11 mouse cellular contexts compared by ENCODE assay signal in the genomic region with DNA sequence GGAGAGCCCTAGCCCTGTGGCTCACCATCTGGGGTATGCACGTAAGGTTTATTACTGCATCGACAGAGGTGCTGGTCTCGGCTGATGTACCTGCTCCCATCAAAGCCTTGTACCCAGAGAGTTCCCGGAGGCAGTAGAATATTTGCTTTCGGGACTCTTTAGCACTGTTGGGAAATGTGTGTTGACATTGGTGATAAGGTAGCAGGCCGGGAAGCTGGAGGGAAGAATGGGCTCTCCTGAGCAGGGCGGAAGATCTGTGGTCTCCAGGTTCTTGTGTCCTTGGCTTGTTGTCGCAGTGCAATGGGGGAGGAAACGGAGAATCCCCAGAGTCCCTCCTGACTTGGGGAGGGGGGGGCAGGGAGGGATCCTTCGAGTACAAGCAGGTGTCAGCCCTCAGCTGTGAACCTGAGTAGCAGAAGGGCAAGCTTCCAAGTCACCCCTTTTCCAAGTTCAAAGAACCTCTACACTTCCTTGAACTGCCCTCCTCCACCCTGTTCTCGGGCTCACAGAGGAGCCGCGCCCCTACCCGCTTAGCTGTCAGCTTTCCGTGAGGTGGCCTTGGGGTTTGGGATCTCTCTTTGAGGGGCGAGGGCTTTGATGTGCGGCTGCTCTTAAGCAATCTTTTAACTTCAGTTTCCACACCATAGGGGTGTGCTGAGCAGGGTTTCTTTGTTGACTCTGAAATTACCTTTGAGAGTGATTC.
A peak's percentile ranks its signal among the peaks of the same experiment; 100 is the strongest.
DNase-seq lines count a peak whose midpoint lies in the region; ATAC-seq and TF ChIP-seq lines count a peak whose summit lies in the region.
"Had no signal": no experiment of that assay in that cellular context is flagged by ENCODE, and none has a peak within 500 bp of the region (broad histone marks: within the 10 kb centered on the region; RNA-seq: fewer than 3 reads in every experiment).

No protein-coding gene starts in this region.

- 59% methylated on average over 17 of the region's 17 CpGs for WGBS in midbrain, embryonic 13.5 days
- 53% methylated on average over 17 of the region's 17 CpGs for WGBS in midbrain, postnatal 0 days

- H3K36me3 ChIP-seq in midbrain, embryonic 13.5 days: no peaks in the 10 kb centered on the region
- H3K36me3 ChIP-seq in midbrain, postnatal 0 days (ENCODE audit: insufficient read depth, low read length): no peaks in the 10 kb centered on the region
- H3K36me3 ChIP-seq: forebrain, embryonic 10.5 days; neural tube, embryonic 15.5 days had no signal

- H3K27ac ChIP-seq in midbrain, embryonic 13.5 days: no peak overlapping the region
- H3K27ac ChIP-seq in midbrain, postnatal 0 days (ENCODE audit: low read depth, low read length): no peak overlapping the region
- H3K27ac ChIP-seq: forebrain, embryonic 10.5 days; neural tube, embryonic 15.5 days had no signal

- H3K4me3 ChIP-seq in midbrain, embryonic 13.5 days (replicated peaks): no peak overlapping the region
- H3K4me3 ChIP-seq in midbrain, postnatal 0 days (ENCODE audit: low read depth, low read length): no peak overlapping the region
- H3K4me3 ChIP-seq: forebrain, embryonic 10.5 days; neural tube, embryonic 15.5 days had no signal

- TF ChIP-seq CTCF in midbrain, postnatal 0 days (IDR thresholded peaks at IDR 0.05): no peak

- peaks cover 83% of the 10 kb centered on the region for H3K27me3 ChIP-seq in midbrain, embryonic 13.5 days
- H3K27me3 ChIP-seq in midbrain, postnatal 0 days (ENCODE audit: insufficient read depth, low read length): peaks cover 7% of the 10 kb centered on the region; the same call in 1 of the 2 replicates

- ATAC-seq in CD4-positive, CD25-positive, alpha-beta regulatory T cell, adult 4 months: no peak
- ATAC-seq in midbrain, embryonic 13.5 days: 0 out of 2 replicates have a peak, but pooled peaks have one; percentile 43
- no peak for ATAC-seq in midbrain, postnatal 0 days (ENCODE audit: low FRiP score)
- ATAC-seq: hindbrain, embryonic 16.5 days had no signal

- 0 out of 2 replicates have a peak, but pooled peaks cover 5% of the 10 kb centered on the region for H3K4me1 ChIP-seq in midbrain, embryonic 13.5 days (replicated peaks)
- H3K4me1 ChIP-seq in midbrain, postnatal 0 days (ENCODE audit: insufficient read depth, low read length): no peaks in the 10 kb centered on the region
- H3K4me1 ChIP-seq: neural tube, embryonic 15.5 days had no signal

- peak; percentile 17 for DNase-seq in CD4-positive, CD25-positive, alpha-beta regulatory T cell, adult 2 months (ENCODE audit: low read depth, low spot score)
- no peak for DNase-seq in midbrain, postnatal 0 days (ENCODE audit: low spot score)
- peak; percentile 75 for DNase-seq in lung, postnatal 36 days
- DNase-seq in yolk sac, embryonic 10.5 days (ENCODE audit: low spot score): peak; percentile 86
- no peak for DNase-seq in cerebellum, adult 11 months
- DNase-seq in left cerebral cortex, adult 9 months (ENCODE audit: low spot score in 2 of 2): no peak

- H3K4me2 ChIP-seq in midbrain, embryonic 13.5 days (replicated peaks): no peak overlapping the region
- no peak overlapping the region for H3K4me2 ChIP-seq in midbrain, postnatal 0 days (ENCODE audit: low read depth, low read length, poor library complexity, severe bottlenecking)
- H3K4me2 ChIP-seq: neural tube, embryonic 15.5 days had no signal

- no peak overlapping the region for H3K9ac ChIP-seq in midbrain, embryonic 13.5 days (replicated peaks)
- H3K9ac ChIP-seq in midbrain, postnatal 0 days (replicated peaks; ENCODE audit: low read length, poor library complexity, severe bottlenecking): no peak overlapping the region
- H3K9ac ChIP-seq: neural tube, embryonic 15.5 days had no signal

- no peaks in the 10 kb centered on the region for H3K9me3 ChIP-seq in midbrain, embryonic 13.5 days
- no peaks in the 10 kb centered on the region for H3K9me3 ChIP-seq in midbrain, postnatal 0 days (ENCODE audit: low read length)
- H3K9me3 ChIP-seq: forebrain, embryonic 10.5 days; neural tube, embryonic 15.5 days had no signal

Comparison
In these comparisons a context has a peak if more than half of its experiments do, and no peak if none do; other contexts are left out.
1. DNase-seq: peak in CD4-positive, CD25-positive, alpha-beta regulatory T cell, adult 2 months (single experiment), lung, postnatal 36 days (single experiment) and yolk sac, embryonic 10.5 days (single experiment); none in midbrain, postnatal 0 days (single experiment), cerebellum, adult 11 months (single experiment) and left cerebral cortex, adult 9 months (0 of 2).